Mouse (Mus musculus): ENCODE data around the gene Echs1. TPM values are rescaled to one million over a fixed set of nuclear protein-coding genes. Genes with fewer than 3 reads are reported as not detected.
A peak's percentile ranks its signal among the peaks of the same experiment; 100 is the strongest.

Gene Echs1
- polyA plus RNA-seq (2015; fragmentation: Nextera tagmentation; extraction: Ambion mirVana), result 129 and 133 TPM in 2 replicates

DNA sequence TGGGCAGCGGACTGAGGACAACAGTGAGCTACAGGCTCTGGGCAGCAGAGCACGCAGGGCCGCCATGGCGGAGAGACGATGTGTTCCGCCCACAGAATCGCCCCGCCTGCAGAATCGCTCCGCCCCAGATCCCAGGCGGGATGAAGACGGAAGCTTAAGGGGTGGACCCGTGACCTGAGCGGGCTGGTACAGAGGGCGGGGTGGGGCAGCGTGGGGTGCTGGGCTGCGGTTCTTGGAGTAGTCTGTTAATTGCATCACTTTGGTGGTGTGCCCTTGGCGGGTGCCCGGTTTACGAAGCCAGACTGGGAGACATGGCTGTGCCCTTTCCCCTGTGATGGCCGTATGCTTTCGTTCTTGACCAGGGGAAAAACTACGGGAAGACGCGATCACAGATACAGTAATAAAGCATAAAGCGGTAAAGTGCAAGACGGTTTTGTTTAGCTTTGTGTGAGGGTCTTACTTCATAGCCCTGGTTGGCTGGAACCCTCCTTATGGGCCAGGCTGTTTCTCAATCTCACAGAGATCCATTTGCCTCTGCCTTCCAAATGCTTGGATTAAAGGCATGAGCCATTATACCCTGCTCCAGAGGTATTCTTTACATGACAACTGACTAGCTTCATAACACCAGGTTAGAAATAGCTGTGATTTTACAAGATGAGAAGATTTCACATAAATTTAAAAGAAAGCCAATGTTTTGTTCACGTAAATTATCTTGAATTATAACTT lies at the start of gene Echs1:
Gene Echs1, minus strand, starts transcription at position 148 of the 726 bp plus-strand sequence.
- Histone ChIP-seq H3K4me1 (ENCODE audit: insufficient read depth, low read depth, low read length) (no peaks in the 10 kb centered on the region; the same call in 1 of the 2 replicates), H3K9me3 (ENCODE audit: low read length) (no peaks in the 10 kb centered on the region), H3K9ac (replicated peaks; ENCODE audit: low read depth) (peak within 1 kb of the TSS; percentile 74), H3K36me3 (ENCODE audit: insufficient read depth, low read length) (0 out of 2 replicates have a peak, but pooled peaks cover 3% of the 10 kb centered on the region), H3K4me2 (replicated peaks; ENCODE audit: low read depth, low read length) (peak within 1 kb of the TSS; percentile 83), H3K27ac (ENCODE audit: low read length) (peak within 1 kb of the TSS; percentile 98), H3K4me3 (ENCODE audit: low read depth, low read length) (peak within 1 kb of the TSS; percentile 82), H3K27me3 (replicated peaks; ENCODE audit: insufficient read depth, low read length) (no peaks in the 10 kb centered on the region)
- ATAC-seq, result peak; percentile 93
- 4% methylated on average over 28 of the region's 28 CpGs for WGBS
- no peak for TF ChIP-seq CTCF (IDR thresholded peaks at IDR 0.05)
- no peak; the same call in 1 of the 2 replicates for TF ChIP-seq EP300 (IDR thresholded peaks at IDR 0.05)
- peak; percentile 96 for DNase-seq (ENCODE audit: low spot score)

DNA sequence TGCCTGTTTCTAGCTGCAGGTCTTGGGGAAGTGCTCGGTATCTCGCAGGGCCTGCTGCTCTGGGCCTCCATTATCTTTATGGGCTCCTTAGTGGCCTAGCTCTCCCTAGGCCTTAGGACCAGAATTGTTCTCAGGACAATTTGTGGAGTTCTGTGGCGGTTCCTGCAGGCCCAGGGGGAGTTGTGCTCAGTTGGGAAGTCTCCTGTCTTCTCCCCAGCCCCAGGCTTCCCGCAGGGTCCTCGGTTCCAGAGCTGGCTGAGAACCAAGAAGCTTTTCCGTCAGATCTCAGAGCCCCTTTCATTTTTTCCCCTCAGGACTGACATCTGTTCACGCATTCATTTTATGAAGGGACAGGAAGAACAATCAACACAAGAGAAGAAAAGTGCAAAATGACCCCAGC lies 48.4 kb upstream of the Echs1 start, which contains the start of gene Olfr522:
Gene Olfr522, minus strand, starts transcription at position 101 of the 400 bp plus-strand sequence.
- TF ChIP-seq CTCF (IDR thresholded peaks at IDR 0.05), result no peak
- no peak for TF ChIP-seq EP300 (IDR thresholded peaks at IDR 0.05)
- no peak within 1 kb of the TSS for H3K4me2 ChIP-seq (replicated peaks; ENCODE audit: low read depth, low read length)
- no peaks in the 10 kb centered on the region for H3K27me3 ChIP-seq (replicated peaks; ENCODE audit: insufficient read depth, low read length)
- no peak for DNase-seq (ENCODE audit: low spot score)
- no peak within 1 kb of the TSS for H3K27ac ChIP-seq (ENCODE audit: low read length)
- H3K9ac ChIP-seq (replicated peaks; ENCODE audit: low read depth), result no peak within 1 kb of the TSS
- no peaks in the 10 kb centered on the region for H3K9me3 ChIP-seq (ENCODE audit: low read length)
- H3K36me3 ChIP-seq (ENCODE audit: insufficient read depth, low read length), result no peaks in the 10 kb centered on the region
- no peaks in the 10 kb centered on the region for H3K4me1 ChIP-seq (ENCODE audit: insufficient read depth, low read depth, low read length)
- 56% methylated on average over 7 of the region's 7 CpGs for WGBS
- ATAC-seq, result no peak
- no peak within 1 kb of the TSS for H3K4me3 ChIP-seq (ENCODE audit: low read depth, low read length)

DNA sequence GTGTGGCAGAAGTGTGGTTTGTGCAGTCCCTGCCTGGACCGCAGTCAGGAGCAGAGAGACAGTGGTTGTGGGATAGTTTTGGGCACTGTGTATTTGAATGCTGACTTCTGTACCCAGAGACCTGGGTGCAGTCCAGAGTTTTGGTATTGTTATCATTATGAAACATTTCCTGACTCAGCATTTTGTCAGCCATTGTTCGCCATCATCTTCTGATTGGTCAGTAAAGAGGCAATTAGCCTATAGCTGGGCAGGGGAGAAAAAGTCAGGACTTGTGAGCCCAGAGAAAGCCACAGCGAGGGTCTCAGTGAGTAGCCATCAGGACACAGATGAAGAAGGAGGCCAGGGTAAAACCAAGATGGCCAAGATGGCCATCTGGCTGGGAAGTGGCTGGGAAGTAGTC lies 44.1 kb upstream of the Echs1 start:
- DNase-seq (ENCODE audit: low spot score) (no peak), ATAC-seq (no peak)
- H3K9ac ChIP-seq (replicated peaks; ENCODE audit: low read depth), result no peak overlapping the region
- WGBS, result 69% methylated on average over 3 of the region's 3 CpGs
- H3K4me3 ChIP-seq (ENCODE audit: low read depth, low read length), result no peak overlapping the region
- 0 out of 2 replicates have a peak, but pooled peaks cover under 1% of the 10 kb centered on the region for H3K27me3 ChIP-seq (replicated peaks; ENCODE audit: insufficient read depth, low read length)
- H3K4me2 ChIP-seq (replicated peaks; ENCODE audit: low read depth, low read length), result no peak overlapping the region
- H3K9me3 ChIP-seq (ENCODE audit: low read length), result no peaks in the 10 kb centered on the region
- no peak for TF ChIP-seq EP300 (IDR thresholded peaks at IDR 0.05)
- no peak for TF ChIP-seq CTCF (IDR thresholded peaks at IDR 0.05)
- no peaks in the 10 kb centered on the region for H3K4me1 ChIP-seq (ENCODE audit: insufficient read depth, low read depth, low read length)
- H3K27ac ChIP-seq (ENCODE audit: low read length), result no peak overlapping the region
- H3K36me3 ChIP-seq (ENCODE audit: insufficient read depth, low read length), result no peaks in the 10 kb centered on the region

DNA sequence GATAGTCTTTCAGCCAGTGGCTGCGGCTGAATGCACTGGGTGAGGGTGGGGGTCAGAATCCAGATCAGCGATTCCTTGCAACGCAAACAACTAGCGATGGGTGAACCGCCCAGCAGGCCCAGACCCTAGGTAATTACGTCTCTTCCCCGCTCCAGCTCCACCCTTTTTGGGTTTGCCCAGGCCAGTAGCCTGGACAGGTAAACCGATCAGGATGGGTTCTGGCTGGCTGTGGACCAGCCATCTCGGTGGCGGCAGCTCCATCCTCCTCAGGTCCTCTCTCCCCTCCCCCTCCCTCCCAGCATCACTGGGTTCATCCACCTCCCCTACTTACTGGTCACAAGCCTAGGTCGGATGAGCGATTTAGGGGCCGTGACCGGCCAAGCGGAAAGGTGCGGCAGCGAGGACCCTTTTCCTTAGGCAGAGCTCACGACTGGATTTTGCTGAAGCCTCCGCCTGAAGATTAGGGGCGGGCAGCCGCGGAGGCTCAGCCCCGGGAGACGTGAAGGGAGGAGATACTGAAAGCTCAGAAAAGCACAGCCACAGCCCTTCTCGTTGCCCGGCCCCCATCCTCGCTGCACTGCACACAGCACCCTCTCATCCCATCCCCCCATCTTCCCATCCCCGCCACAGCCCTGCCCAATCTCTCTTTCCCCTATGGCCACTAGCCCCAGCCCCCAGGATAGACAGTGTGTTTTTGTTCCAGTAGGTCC lies 38.1 kb upstream of the Echs1 start, which contains the start of gene Sprn:
Gene Sprn, minus strand, starts transcription at position 660 of the 710 bp plus-strand sequence.
- Histone ChIP-seq H3K27me3 (replicated peaks; ENCODE audit: insufficient read depth, low read length) (peaks cover 20% of the 10 kb centered on the region; the same call in 1 of the 2 replicates), H3K9me3 (ENCODE audit: low read length) (no peaks in the 10 kb centered on the region), H3K27ac (ENCODE audit: low read length) (no peak within 1 kb of the TSS), H3K4me2 (replicated peaks; ENCODE audit: low read depth, low read length) (no peak within 1 kb of the TSS), H3K4me1 (ENCODE audit: insufficient read depth, low read depth, low read length) (no peaks in the 10 kb centered on the region), H3K36me3 (ENCODE audit: insufficient read depth, low read length) (no peaks in the 10 kb centered on the region), H3K4me3 (ENCODE audit: low read depth, low read length) (no peak within 1 kb of the TSS), H3K9ac (replicated peaks; ENCODE audit: low read depth) (no peak within 1 kb of the TSS)
- no peak for DNase-seq (ENCODE audit: low spot score)
- WGBS, result 4% methylated on average over 28 of the region's 28 CpGs
- TF ChIP-seq EP300 (IDR thresholded peaks at IDR 0.05) (no peak), CTCF (IDR thresholded peaks at IDR 0.05) (no peak)
- ATAC-seq, result no peak

DNA sequence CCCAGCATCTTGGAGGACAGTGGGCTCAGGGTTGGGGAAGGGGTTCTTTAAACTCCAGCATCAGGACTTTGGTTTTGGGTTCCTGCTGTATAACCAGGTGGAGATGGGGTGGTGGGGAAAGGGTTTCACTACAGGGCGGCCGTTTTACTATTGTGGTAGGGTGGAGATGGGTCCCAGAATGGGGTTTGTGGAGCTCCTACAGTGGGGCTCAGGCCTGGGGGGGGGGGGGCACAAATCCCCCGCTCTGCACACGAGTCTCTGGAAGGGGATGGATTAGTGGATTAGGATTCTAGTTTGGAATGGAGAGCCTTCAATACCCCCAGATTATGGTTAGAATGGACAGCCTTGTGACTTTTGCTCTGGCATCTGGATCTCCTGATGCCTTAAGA lies 37.5 kb upstream of the Echs1 start:
- Histone ChIP-seq H3K27me3 (replicated peaks; ENCODE audit: insufficient read depth, low read length) (peaks cover 20% of the 10 kb centered on the region; the same call in 1 of the 2 replicates), H3K4me2 (replicated peaks; ENCODE audit: low read depth, low read length) (no peak overlapping the region), H3K9ac (replicated peaks; ENCODE audit: low read depth) (no peak overlapping the region), H3K9me3 (ENCODE audit: low read length) (no peaks in the 10 kb centered on the region), H3K4me1 (ENCODE audit: insufficient read depth, low read depth, low read length) (no peaks in the 10 kb centered on the region), H3K27ac (ENCODE audit: low read length) (no peak overlapping the region), H3K36me3 (ENCODE audit: insufficient read depth, low read length) (no peaks in the 10 kb centered on the region), H3K4me3 (ENCODE audit: low read depth, low read length) (no peak overlapping the region)
- DNase-seq (ENCODE audit: low spot score), result no peak
- no peak for TF ChIP-seq CTCF (IDR thresholded peaks at IDR 0.05)
- no peak for TF ChIP-seq EP300 (IDR thresholded peaks at IDR 0.05)
- WGBS, result 22% methylated on average over 4 of the region's 4 CpGs
- ATAC-seq, result no peak

DNA sequence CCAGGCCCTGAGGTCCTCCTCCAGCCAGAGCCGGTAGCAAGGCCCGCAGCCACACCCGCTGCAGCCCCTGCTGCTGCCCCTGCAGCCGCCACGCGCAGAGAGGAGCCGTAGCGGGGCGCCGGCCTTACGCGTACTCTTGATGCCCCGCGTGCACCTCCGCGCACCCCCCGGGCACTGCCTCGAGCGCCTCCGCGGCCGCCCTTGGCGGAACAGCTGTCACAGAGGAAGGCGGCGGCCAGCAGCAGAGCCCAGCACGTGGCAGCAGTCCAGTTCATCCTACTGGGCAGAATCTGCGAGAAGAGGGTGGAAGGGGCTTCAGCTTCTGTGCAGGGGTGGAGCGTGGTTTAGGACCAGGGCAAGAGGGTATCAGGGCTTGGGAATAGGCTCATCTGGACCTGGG lies 37.1 kb upstream of the Echs1 start:
- peaks cover 20% of the 10 kb centered on the region; the same call in 1 of the 2 replicates for H3K27me3 ChIP-seq (replicated peaks; ENCODE audit: insufficient read depth, low read length)
- DNase-seq (ENCODE audit: low spot score) (no peak), ATAC-seq (no peak)
- H3K9ac ChIP-seq (replicated peaks; ENCODE audit: low read depth), result no peak overlapping the region
- H3K4me1 ChIP-seq (ENCODE audit: insufficient read depth, low read depth, low read length), result no peaks in the 10 kb centered on the region
- H3K4me2 ChIP-seq (replicated peaks; ENCODE audit: low read depth, low read length), result peak overlapping the region; percentile 32; the same call in 1 of the 2 replicates
- TF ChIP-seq EP300 (IDR thresholded peaks at IDR 0.05), result no peak
- TF ChIP-seq CTCF (IDR thresholded peaks at IDR 0.05), result no peak
- H3K27ac ChIP-seq (ENCODE audit: low read length), result no peak overlapping the region
- H3K4me3 ChIP-seq (ENCODE audit: low read depth, low read length), result no peak overlapping the region
- H3K36me3 ChIP-seq (ENCODE audit: insufficient read depth, low read length), result no peaks in the 10 kb centered on the region
- H3K9me3 ChIP-seq (ENCODE audit: low read length), result no peaks in the 10 kb centered on the region
- WGBS, result 6% methylated on average over 28 of the region's 28 CpGs

All from lung, postnatal 0 days (tissue).